Mouse (Mus musculus) heart, postnatal 0 days (tissue): ENCODE data around the gene Celf2.

Source experiments
- CTCF ChIP-seq: IDR thresholded peaks from 2 replicates; pipeline ENCODE4 v1.5.1; 2016; ENCODE audit warnings: antibody characterized with exemption, control low read depth, low read depth
- EP300 ChIP-seq: IDR thresholded peaks from 2 replicates; pipeline ENCODE4 v1.6.1; 2016; ENCODE audit warnings: antibody characterized with exemption, low read depth

- TF ChIP-seq EP300 (no peak), CTCF (no peak)
Observed at GRCm38 (mm10) chr2:7222886-7223285, 286.5 kb downstream of the Celf2 start.
